Mouse (Mus musculus) left cerebral cortex, adult 18-20 months (tissue): ENCODE measurements around the gene Tsx. TPM values are rescaled to one million over a fixed set of nuclear protein-coding genes. Genes with fewer than 3 reads are reported as not detected.
"Not testable (repeated sequence)": the region's sequence is repeated elsewhere in the genome, so short reads cannot be mapped to it uniquely, and the experiment has no call there.

Source experiments
- DNase-seq, 2 experiments: peaks; one replicate each; pipeline ENCODE4 v3.0.0; 2021 to 2022; ENCODE audit warnings: low spot score in 2 of 2, mixed read lengths in 1 of 2
- long read RNA-seq, 2 experiments: library from polyadenylated mRNA; stranded (forward); transcript quantifications; one replicate each; pipeline ENCODE4 v2.0.0; 2021
- total RNA-seq, 2 experiments: library from RNA; stranded (reverse); gene quantifications; 2 replicates each; pipeline ENCODE4 v1.2.3; 2021

Tsx gene
- not detected for total RNA-seq
- long read RNA-seq, experiment 1: 0 reads
- long read RNA-seq, experiment 2: 0 reads

GRCm38 (mm10) chrX:103414167-103414566 lies at the start of gene Tsx:
TSS of gene Tsx (plus strand) at chrX:103414467.
- no peak for DNase-seq

- DNase-seq: no peak
Observed at GRCm38 (mm10) chrX:103366201-103366600, 48.1 kb upstream of the Tsx start.

- DNase-seq: no peak
Observed at GRCm38 (mm10) chrX:103368650-103369049, 45.6 kb upstream of the Tsx start.

GRCm38 (mm10) chrX:103371221-103371620 lies 43.0 kb upstream of the Tsx start:
- DNase-seq: no peak

GRCm38 (mm10) chrX:103371627-103372026 lies 42.6 kb upstream of the Tsx start:
- no peak for DNase-seq

GRCm38 (mm10) chrX:103374250-103374649 lies 40.0 kb upstream of the Tsx start:
- DNase-seq: no peak

GRCm38 (mm10) chrX:103384528-103384927 lies 29.7 kb upstream of the Tsx start:
- no peak for DNase-seq

GRCm38 (mm10) chrX:103388131-103388530 lies 26.1 kb upstream of the Tsx start:
- no peak for DNase-seq

- DNase-seq: no peak
Observed at GRCm38 (mm10) chrX:103393841-103394240, 20.4 kb upstream of the Tsx start.

GRCm38 (mm10) chrX:103405021-103405420 lies 9.2 kb upstream of the Tsx start:
- DNase-seq: no peak

GRCm38 (mm10) chrX:103421710-103422109 lies 7.4 kb downstream of the Tsx start, which contains the start of gene Gm26992:
TSS of gene Gm26992 (plus strand) at chrX:103422010.
- no peak for DNase-seq

GRCm38 (mm10) chrX:103427677-103428076 lies 13.4 kb downstream of the Tsx start:
- no peak for DNase-seq

GRCm38 (mm10) chrX:103432293-103432692 lies 18.0 kb downstream of the Tsx start:
- no peak for DNase-seq

GRCm38 (mm10) chrX:103438023-103438422 lies 23.8 kb downstream of the Tsx start:
- DNase-seq: no peak

- DNase-seq: peak in 1 of 2 experiments; percentile 16
Observed at GRCm38 (mm10) chrX:103440803-103441202, 26.5 kb downstream of the Tsx start.

GRCm38 (mm10) chrX:103443755-103444154 lies 29.5 kb downstream of the Tsx start:
- DNase-seq: peak; percentile 2 to 7

- peak; percentile 2 to 23 for DNase-seq
Observed at GRCm38 (mm10) chrX:103447539-103448169, 33.4 kb downstream of the Tsx start.

GRCm38 (mm10) chrX:103448429-103448828 lies 34.2 kb downstream of the Tsx start:
- not testable (repeated sequence) for DNase-seq

GRCm38 (mm10) chrX:103448943-103449722 lies 34.9 kb downstream of the Tsx start:
- DNase-seq: not testable (repeated sequence)

- DNase-seq: no peak
Observed at GRCm38 (mm10) chrX:103452815-103453214, 38.5 kb downstream of the Tsx start.

- no peak for DNase-seq
Observed at GRCm38 (mm10) chrX:103460056-103460455, 45.8 kb downstream of the Tsx start.

GRCm38 (mm10) chrX:103468998-103469397 lies 54.7 kb downstream of the Tsx start:
- DNase-seq: no peak
